Mouse (Mus musculus): Measurements from ENCODE around the gene Ccdc167. TPM values are rescaled to one million over a fixed set of nuclear protein-coding genes. Genes with fewer than 3 reads are reported as not detected.

The Ccdc167 gene
- polyA plus RNA-seq, 1 experiment, result 7.7 TPM

GRCm38 (mm10) chr17:29706981-29707545 lies 9.8 kb downstream of the Ccdc167 start:
- no peak overlapping the region for H3K4me3 ChIP-seq (replicated peaks; ENCODE audit: extremely low read depth, low read depth, low read length)
- no peak for TF ChIP-seq POLR2A (IDR thresholded peaks at IDR 0.05; ENCODE audit: borderline replicate concordance, extremely low read depth, low read depth, low read length)
- TF ChIP-seq CTCF (IDR thresholded peaks at IDR 0.05; ENCODE audit: insufficient read depth, low read length), result no peak

GRCm38 (mm10) chr17:29705881-29706280 lies 11.0 kb downstream of the Ccdc167 start:
- Histone ChIP-seq H3K4me3 (replicated peaks; ENCODE audit: extremely low read depth, low read depth, low read length) (no peak overlapping the region), H3K4me1 (ENCODE audit: control insufficient read depth, insufficient read depth, low read length) (no peaks in the 10 kb centered on the region)
- 71% methylated on average over 5 of the region's 5 CpGs for WGBS
- no peak for TF ChIP-seq POLR2A (IDR thresholded peaks at IDR 0.05; ENCODE audit: borderline replicate concordance, extremely low read depth, low read depth, low read length)
- TF ChIP-seq CTCF (IDR thresholded peaks at IDR 0.05; ENCODE audit: insufficient read depth, low read length), result no peak
- no peak for DNase-seq

More at GRCm38 (mm10) chr17:29706981-29707545, 9.8 kb downstream of the Ccdc167 start:
- WGBS, result 76% methylated on average over 5 of the region's 5 CpGs
- DNase-seq, result no peak
- H3K4me1 ChIP-seq (ENCODE audit: control insufficient read depth, insufficient read depth, low read length), result no peaks in the 10 kb centered on the region

- TF ChIP-seq CTCF (IDR thresholded peaks at IDR 0.05; ENCODE audit: insufficient read depth, low read length), result peak; percentile 58
- no peak for TF ChIP-seq POLR2A (IDR thresholded peaks at IDR 0.05; ENCODE audit: borderline replicate concordance, extremely low read depth, low read depth, low read length)
- WGBS, result 37% methylated on average over 3 of the region's 3 CpGs
- no peak for DNase-seq
- H3K4me3 ChIP-seq (replicated peaks; ENCODE audit: extremely low read depth, low read depth, low read length), result no peak overlapping the region
- no peaks in the 10 kb centered on the region for H3K4me1 ChIP-seq (ENCODE audit: control insufficient read depth, insufficient read depth, low read length)
Observed at GRCm38 (mm10) chr17:29704781-29705180, 12.1 kb downstream of the Ccdc167 start.

GRCm38 (mm10) chr17:29702938-29703710 lies 13.7 kb downstream of the Ccdc167 start:
- 78% methylated on average over 4 of the region's 4 CpGs for WGBS
- H3K4me3 ChIP-seq (replicated peaks; ENCODE audit: extremely low read depth, low read depth, low read length), result no peak overlapping the region

GRCm38 (mm10) chr17:29700573-29700972 lies 16.3 kb downstream of the Ccdc167 start:
- Histone ChIP-seq H3K4me3 (replicated peaks; ENCODE audit: extremely low read depth, low read depth, low read length) (no peak overlapping the region), H3K4me1 (ENCODE audit: control insufficient read depth, insufficient read depth, low read length) (no peaks in the 10 kb centered on the region)
- no peak for DNase-seq
- TF ChIP-seq CTCF (IDR thresholded peaks at IDR 0.05; ENCODE audit: insufficient read depth, low read length), result no peak
- TF ChIP-seq POLR2A (IDR thresholded peaks at IDR 0.05; ENCODE audit: borderline replicate concordance, extremely low read depth, low read depth, low read length), result no peak
- WGBS, result 91% methylated on average over 7 of the region's 7 CpGs

More at GRCm38 (mm10) chr17:29702938-29703710, 13.7 kb downstream of the Ccdc167 start:
- H3K4me1 ChIP-seq (ENCODE audit: control insufficient read depth, insufficient read depth, low read length), result no peaks in the 10 kb centered on the region
- TF ChIP-seq CTCF (IDR thresholded peaks at IDR 0.05; ENCODE audit: insufficient read depth, low read length) (no peak), POLR2A (IDR thresholded peaks at IDR 0.05; ENCODE audit: borderline replicate concordance, extremely low read depth, low read depth, low read length) (no peak)
- no peak for DNase-seq

GRCm38 (mm10) chr17:29698421-29698820 lies 18.4 kb downstream of the Ccdc167 start:
- no peaks in the 10 kb centered on the region for H3K4me1 ChIP-seq (ENCODE audit: control insufficient read depth, insufficient read depth, low read length)
- no peak overlapping the region for H3K4me3 ChIP-seq (replicated peaks; ENCODE audit: extremely low read depth, low read depth, low read length)
- TF ChIP-seq POLR2A (IDR thresholded peaks at IDR 0.05; ENCODE audit: borderline replicate concordance, extremely low read depth, low read depth, low read length), result no peak
- TF ChIP-seq CTCF (IDR thresholded peaks at IDR 0.05; ENCODE audit: insufficient read depth, low read length), result no peak
- DNase-seq, result no peak
- 83% methylated on average over 6 of the region's 6 CpGs for WGBS

- H3K4me1 ChIP-seq (ENCODE audit: control insufficient read depth, insufficient read depth, low read length), result no peaks in the 10 kb centered on the region
- no peak for DNase-seq
- no peak overlapping the region for H3K4me3 ChIP-seq (replicated peaks; ENCODE audit: extremely low read depth, low read depth, low read length)
- TF ChIP-seq POLR2A (IDR thresholded peaks at IDR 0.05; ENCODE audit: borderline replicate concordance, extremely low read depth, low read depth, low read length), result no peak
- TF ChIP-seq CTCF (IDR thresholded peaks at IDR 0.05; ENCODE audit: insufficient read depth, low read length), result no peak
- 89% methylated on average over 8 of the region's 8 CpGs for WGBS
Observed at GRCm38 (mm10) chr17:29696940-29697339, 19.9 kb downstream of the Ccdc167 start.

GRCm38 (mm10) chr17:29694516-29694915 lies 22.3 kb downstream of the Ccdc167 start:
- no peak overlapping the region for H3K4me3 ChIP-seq (replicated peaks; ENCODE audit: extremely low read depth, low read depth, low read length)
- no peak for TF ChIP-seq CTCF (IDR thresholded peaks at IDR 0.05; ENCODE audit: insufficient read depth, low read length)
- no peak for TF ChIP-seq POLR2A (IDR thresholded peaks at IDR 0.05; ENCODE audit: borderline replicate concordance, extremely low read depth, low read depth, low read length)

GRCm38 (mm10) chr17:29693571-29693970 lies 23.3 kb downstream of the Ccdc167 start:
- Histone ChIP-seq H3K4me3 (replicated peaks; ENCODE audit: extremely low read depth, low read depth, low read length) (no peak overlapping the region), H3K4me1 (ENCODE audit: control insufficient read depth, insufficient read depth, low read length) (no peaks in the 10 kb centered on the region)
- no peak for DNase-seq
- TF ChIP-seq POLR2A (IDR thresholded peaks at IDR 0.05; ENCODE audit: borderline replicate concordance, extremely low read depth, low read depth, low read length) (no peak), CTCF (IDR thresholded peaks at IDR 0.05; ENCODE audit: insufficient read depth, low read length) (no peak)
- 54% methylated on average over 2 of the region's 2 CpGs for WGBS

More at GRCm38 (mm10) chr17:29694516-29694915, 22.3 kb downstream of the Ccdc167 start:
- 92% methylated on average over 4 of the region's 4 CpGs for WGBS
- DNase-seq, result no peak
- H3K4me1 ChIP-seq (ENCODE audit: control insufficient read depth, insufficient read depth, low read length), result no peaks in the 10 kb centered on the region

- no peak for DNase-seq
- Histone ChIP-seq H3K4me3 (replicated peaks; ENCODE audit: extremely low read depth, low read depth, low read length) (no peak overlapping the region), H3K4me1 (ENCODE audit: control insufficient read depth, insufficient read depth, low read length) (no peaks in the 10 kb centered on the region)
- 72% methylated on average over 2 of the region's 2 CpGs for WGBS
- TF ChIP-seq POLR2A (IDR thresholded peaks at IDR 0.05; ENCODE audit: borderline replicate concordance, extremely low read depth, low read depth, low read length), result no peak
Observed at GRCm38 (mm10) chr17:29692827-29693226, 24.0 kb downstream of the Ccdc167 start.
